Mouse (Mus musculus): Measurements from ENCODE around the gene Dcaf1. TPM values are rescaled to one million over a fixed set of nuclear protein-coding genes. Genes with fewer than 3 reads are reported as not detected.

Dcaf1 gene
- total and polyA plus RNA-seq, 3 experiments: 56.3 to 131 (median 58.7) TPM

- Histone ChIP-seq H3K27me3 (ENCODE audit: control insufficient read depth in 1 of 2, insufficient read depth in 2 of 2, low read length in 2 of 2) (peaks cover 0 to 7% of the 10 kb centered on the region in 2 experiments; a peak in 2 of 4 replicates), H3K36me3 (ENCODE audit: control insufficient read depth in 1 of 2, insufficient read depth in 2 of 2, low read length in 2 of 2) (no peaks in the 10 kb centered on the region), H3K9ac (ENCODE audit: control insufficient read depth, low read depth, low read length, poor library complexity, severe bottlenecking) (no peak overlapping the region), H3K9me3 (replicated peaks; ENCODE audit: insufficient read depth, low read length) (no peaks in the 10 kb centered on the region), H3K4me1 (ENCODE audit: control insufficient read depth in 1 of 2, insufficient read depth in 2 of 2, low read length in 2 of 2) (no peaks in the 10 kb centered on the region), H3K79me2 (ENCODE audit: control insufficient read depth, insufficient read depth, low read length, poor library complexity) (no peaks in the 10 kb centered on the region), H3K27ac (ENCODE audit: control insufficient read depth, low read depth, low read length) (no peak overlapping the region), H3K4me3 (ENCODE audit: control insufficient read depth in 1 of 2, insufficient read depth in 1 of 2, low read depth in 2 of 2, low read length in 2 of 2) (no peak overlapping the region)
- TF ChIP-seq ZKSCAN1 (IDR thresholded peaks at IDR 0.05; ENCODE audit: low read depth, low read length) (no peak), ZC3H11A (IDR thresholded peaks at IDR 0.05; ENCODE audit: low read depth, low read length) (no peak), CTCF (IDR thresholded peaks at IDR 0.05 in 2 of 3, conservative IDR thresholded peaks at IDR 0.05 in 1 of 3; ENCODE audit: control insufficient read depth in 1 of 3, insufficient read depth in 1 of 3, low read depth in 2 of 3, low read length in 3 of 3, poor library complexity in 1 of 3, severe bottlenecking in 1 of 3) (no peak), ETS1 (IDR thresholded peaks at IDR 0.05; ENCODE audit: low read depth, low read length) (no peak), POLR2A (IDR thresholded peaks at IDR 0.05; ENCODE audit: control insufficient read depth in 1 of 2, insufficient read depth in 1 of 2, low read depth in 1 of 2, low read length in 2 of 2, poor library complexity in 1 of 2) (no peak), MAFK (IDR thresholded peaks at IDR 0.05; ENCODE audit: borderline replicate concordance, low read depth, low read length) (no peak), USF2 (IDR thresholded peaks at IDR 0.05; ENCODE audit: borderline replicate concordance in 1 of 2, insufficient read depth in 1 of 2, low read depth in 1 of 2, low read length in 2 of 2) (no peak), CHD1 (IDR thresholded peaks at IDR 0.05; ENCODE audit: low read depth, low read length) (no peak), SMC3 (IDR thresholded peaks at IDR 0.05; ENCODE audit: low read depth, low read length) (no peak)
- no peak for DNase-seq (ENCODE audit: low read depth, low spot score)
Observed at GRCm38 (mm10) chr9:106806503-106806902, 15.2 kb upstream of the Dcaf1 start.

DNA sequence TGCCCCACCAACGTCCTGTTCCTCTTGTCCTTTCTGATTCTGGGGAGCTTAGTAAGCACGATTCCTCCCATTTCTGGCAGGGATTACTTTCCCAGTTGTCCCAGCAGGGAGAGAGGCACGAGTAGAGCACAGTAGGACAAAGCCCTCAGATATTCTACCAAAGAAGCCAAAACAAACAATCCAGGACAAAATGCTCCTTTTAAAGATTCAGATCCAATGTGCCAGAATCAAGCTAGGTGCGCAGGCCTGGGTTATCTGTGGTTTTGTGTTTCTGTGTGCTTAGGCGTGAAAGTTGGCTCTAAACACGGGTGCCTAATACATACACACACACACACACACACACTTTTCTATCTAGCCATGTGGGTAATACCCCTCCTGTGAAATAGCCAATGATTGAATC is 3.5 kb upstream of the Dcaf1 start:
- no peak overlapping the region for H3K4me3 ChIP-seq (ENCODE audit: control insufficient read depth in 1 of 2, insufficient read depth in 1 of 2, low read depth in 2 of 2, low read length in 2 of 2)
- H3K9me3 ChIP-seq (replicated peaks; ENCODE audit: insufficient read depth, low read length): no peaks in the 10 kb centered on the region
- TF ChIP-seq GABPA (IDR thresholded peaks at IDR 0.05; ENCODE audit: low read depth, low read length) (no peak), RAD21 (IDR thresholded peaks at IDR 0.05; ENCODE audit: low read depth, low read length) (no peak), UBTF (IDR thresholded peaks at IDR 0.05; ENCODE audit: borderline replicate concordance, insufficient read depth, low read depth, low read length) (no peak), EP300 (IDR thresholded peaks at IDR 0.05; ENCODE audit: low read depth in 1 of 2, low read length in 2 of 2) (no peak), MAFK (IDR thresholded peaks at IDR 0.05; ENCODE audit: borderline replicate concordance, low read depth, low read length) (no peak), MEF2A (IDR thresholded peaks at IDR 0.05; ENCODE audit: extremely low read depth, insufficient replicate concordance, low read depth, low read length, poor library complexity, severe bottlenecking) (no peak), SMC3 (IDR thresholded peaks at IDR 0.05; ENCODE audit: low read depth, low read length) (no peak), RCOR1 (IDR thresholded peaks at IDR 0.05; ENCODE audit: low read depth, low read length) (no peak), SIN3A (IDR thresholded peaks at IDR 0.05; ENCODE audit: low read length) (no peak), MAX (IDR thresholded peaks at IDR 0.05; ENCODE audit: low read length) (no peak), USF2 (IDR thresholded peaks at IDR 0.05; ENCODE audit: borderline replicate concordance in 1 of 2, insufficient read depth in 1 of 2, low read depth in 1 of 2, low read length in 2 of 2) (no peak), MYB (IDR thresholded peaks at IDR 0.05; ENCODE audit: low read depth, low read length) (no peak), TBP (IDR thresholded peaks at IDR 0.05; ENCODE audit: low read depth, low read length) (no peak), ZMIZ1 (IDR thresholded peaks at IDR 0.05; ENCODE audit: low read depth, low read length) (no peak), TAL1 (IDR thresholded peaks at IDR 0.05; ENCODE audit: low read length) (no peak), HCFC1 (IDR thresholded peaks at IDR 0.05; ENCODE audit: low read depth, low read length) (no peak), CHD2 (IDR thresholded peaks at IDR 0.05; ENCODE audit: low read length) (no peak), USF1 (IDR thresholded peaks at IDR 0.05; ENCODE audit: low read depth, low read length) (no peak), NELFE (IDR thresholded peaks at IDR 0.05; ENCODE audit: low read depth, low read length) (no peak), ZC3H11A (IDR thresholded peaks at IDR 0.05; ENCODE audit: low read depth, low read length) (no peak)
- H3K79me2 ChIP-seq (ENCODE audit: control insufficient read depth, insufficient read depth, low read length, poor library complexity): peaks cover 4% of the 10 kb centered on the region
- no peaks in the 10 kb centered on the region for H3K27me3 ChIP-seq (ENCODE audit: control insufficient read depth in 1 of 2, insufficient read depth in 2 of 2, low read length in 2 of 2)
- H3K4me1 ChIP-seq (ENCODE audit: control insufficient read depth in 1 of 2, insufficient read depth in 2 of 2, low read length in 2 of 2): no peaks in the 10 kb centered on the region; a peak in 1 of 4 replicates
- H3K36me3 ChIP-seq (ENCODE audit: control insufficient read depth in 1 of 2, insufficient read depth in 2 of 2, low read length in 2 of 2): peaks cover 0 to 2% of the 10 kb centered on the region in 2 experiments; a peak in 1 of 4 replicates
- no peak overlapping the region for H3K9ac ChIP-seq (ENCODE audit: control insufficient read depth, low read depth, low read length, poor library complexity, severe bottlenecking)
- DNase-seq (ENCODE audit: low read depth, low spot score): no peak
- no peak overlapping the region for H3K27ac ChIP-seq (ENCODE audit: control insufficient read depth, low read depth, low read length)

Measured in MEL (cell line).